16 mouse cellular contexts compared by ENCODE assay signal in the genomic region with DNA sequence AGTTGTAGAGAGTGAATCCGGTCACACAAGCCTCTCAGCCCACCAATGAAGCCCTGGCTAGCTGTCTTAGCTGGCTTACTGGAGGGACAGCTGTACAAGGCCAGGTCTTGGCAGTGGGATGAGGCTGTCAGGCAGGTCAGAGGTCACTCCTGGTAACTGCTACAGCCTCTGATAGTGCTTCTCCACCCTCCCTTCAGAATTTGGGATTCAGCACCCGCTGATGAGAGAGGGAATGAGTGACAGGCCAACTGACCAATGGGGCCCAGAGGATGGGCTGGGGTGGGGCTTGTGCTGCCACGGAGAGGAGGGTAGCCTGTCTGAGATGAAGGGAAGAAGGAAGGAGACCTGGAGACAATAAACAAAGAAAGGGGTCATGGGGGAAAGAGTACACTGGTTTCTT. TPM values are rescaled to one million over a fixed set of nuclear protein-coding genes. Genes with fewer than 3 reads are reported as not detected.
DNase-seq lines count a peak whose midpoint lies in the region.
"Had no signal": no experiment of that assay in that cellular context is flagged by ENCODE, and none has a peak within 500 bp of the region (broad histone marks: within the 10 kb centered on the region; RNA-seq: fewer than 3 reads in every experiment).

No protein-coding gene starts in this region.

- peak; percentile 49 for DNase-seq in adrenal gland, postnatal 14 days
- no peak for DNase-seq in adrenal gland, adult (ENCODE audit: inconsistent age in 2 of 2, low spot score in 1 of 2)
- peak; percentile 38 to 47 for DNase-seq in kidney, postnatal 4 days
- no peak for DNase-seq in kidney, adult 11 months
- DNase-seq in testis, postnatal 10 days (ENCODE audit: low spot score): peak; percentile 61
- no peak for DNase-seq in testis, postnatal 14 days (ENCODE audit: low spot score)
- peak; percentile 31 for DNase-seq in yolk sac, embryonic 10.5 days (ENCODE audit: low spot score)
- no peak for DNase-seq in urinary bladder, postnatal 4 days (ENCODE audit: low spot score in 2 of 2)
- DNase-seq: adrenal gland, adult 8-10 months; cerebellum, adult 9-10 months; gastrocnemius, postnatal 36 days; layer of hippocampus, adult 9-11 months; lung, postnatal 36 days; thymus, postnatal 36 days had no signal

RNA-seq across cellular contexts. Expression of a gene that starts 11.4 kb away (rescaled TPM):
- 2.8 and 5.1 TPM in 2 replicates for total RNA-seq in adrenal gland, postnatal 14 days (2021)

RNA-seq across cellular contexts. Expression of a gene that starts 28.0 kb away (rescaled TPM):
- total RNA-seq in adrenal gland, postnatal 14 days (2021): 27.7 and 33.6 TPM in 2 replicates

RNA-seq across cellular contexts. Expression of a gene that starts 35.8 kb away (rescaled TPM):
- total RNA-seq in adrenal gland, postnatal 14 days (2021): not detected in 2 replicates
- total RNA-seq: adrenal gland, adult 8-10 months; gastrocnemius, postnatal 36 days; heart, postnatal 25 days; left cerebral cortex, postnatal 25 days had no signal

Comparison
In these comparisons a context has a peak if more than half of its experiments do, and no peak if none do; other contexts are left out.
1. DNase-seq: peak in adrenal gland, postnatal 14 days (single experiment), kidney, postnatal 4 days (2 of 2), testis, postnatal 10 days (single experiment) and yolk sac, embryonic 10.5 days (single experiment); none in adrenal gland, adult (0 of 2), kidney, adult 11 months (single experiment), testis, postnatal 14 days (single experiment) and urinary bladder, postnatal 4 days (0 of 2).